In genomic region chr2:70444141-70444540, GRCm38 (mm10) we compare ENCODE assay signal across 10 mouse cellular contexts. TPM values are rescaled to one million over a fixed set of nuclear protein-coding genes. Genes with fewer than 3 reads are reported as not detected.
DNase-seq lines count a peak whose midpoint lies in the region; ATAC-seq and TF ChIP-seq lines count a peak whose summit lies in the region.
"Had no signal": no experiment of that assay in that cellular context is flagged by ENCODE, and none has a peak within 500 bp of the region (broad histone marks: within the 10 kb centered on the region; RNA-seq: fewer than 3 reads in every experiment).

No protein-coding gene starts in this region.

- no peaks in the 10 kb centered on the region for H3K9me3 ChIP-seq in embryonic facial prominence, embryonic 10.5 days
- H3K9me3 ChIP-seq in hindbrain, embryonic 16.5 days (ENCODE audit: control insufficient read depth, low read length), result no peaks in the 10 kb centered on the region

- H3K4me2 ChIP-seq in hindbrain, embryonic 16.5 days (ENCODE audit: low read length), result peak overlapping the region; percentile 36

- peak; percentile 7 for DNase-seq in right cerebral cortex, postnatal 4 days
- DNase-seq in right cerebral cortex, postnatal 25 days, result no peak
- peak; percentile 32 for DNase-seq in embryonic facial prominence, embryonic 10.5 days (ENCODE audit: low spot score)
- peak; percentile 13 for DNase-seq in retina, embryonic 14.5 days (ENCODE audit: low spot score)
- DNase-seq in left cerebral cortex, adult 2 months (ENCODE audit: extremely low spot score in 1 of 2, low spot score in 2 of 2), result no peak
- DNase-seq in left cerebral cortex, adult 11 months (ENCODE audit: low spot score), result no peak
- DNase-seq in thymus, postnatal 25 days, result no peak
- DNase-seq: lung, postnatal 4 days had no signal

- ATAC-seq in hindbrain, embryonic 16.5 days, result peak; percentile 58; the same call in 1 of the 2 replicates

- no peak for TF ChIP-seq CTCF in left cerebral cortex, adult 2 months (IDR thresholded peaks at IDR 0.05)

- H3K4me3 ChIP-seq in embryonic facial prominence, embryonic 10.5 days, result peak overlapping the region; percentile 37; the same call in 1 of the 2 replicates
- H3K4me3 ChIP-seq in hindbrain, embryonic 16.5 days (ENCODE audit: low read length), result no peak overlapping the region
- H3K4me3 ChIP-seq in left cerebral cortex, adult 2 months, result no peak overlapping the region

- H3K4me1 ChIP-seq in embryonic facial prominence, embryonic 10.5 days, result peaks cover 28% of the 10 kb centered on the region
- H3K4me1 ChIP-seq in hindbrain, embryonic 16.5 days (ENCODE audit: control insufficient read depth, insufficient read depth, low read depth, low read length), result peaks cover 8% of the 10 kb centered on the region

- intact Hi-C loops in left cerebral cortex, adult 2 months (cut with DNase I), result loop anchor here (10.0 kb wide), 1 partner anchor 1101 kb away; the partner anchor contains the start of gene Dlx2

- H3K27me3 ChIP-seq in embryonic facial prominence, embryonic 10.5 days (replicated peaks; ENCODE audit: low read depth, poor library complexity, severe bottlenecking), result peaks cover 4% of the 10 kb centered on the region
- H3K27me3 ChIP-seq in hindbrain, embryonic 16.5 days (replicated peaks; ENCODE audit: control insufficient read depth, insufficient read depth, low read length), result no peaks in the 10 kb centered on the region

- WGBS in embryonic facial prominence, embryonic 10.5 days, result 12% methylated on average over 7 of the region's 7 CpGs
- WGBS in hindbrain, embryonic 16.5 days, result 5% methylated on average over 7 of the region's 7 CpGs

- no peak overlapping the region for H3K27ac ChIP-seq in embryonic facial prominence, embryonic 10.5 days (replicated peaks)
- H3K27ac ChIP-seq in hindbrain, embryonic 16.5 days (ENCODE audit: low read depth, low read length), result no peak overlapping the region; the same call in 1 of the 2 replicates
- no peak overlapping the region for H3K27ac ChIP-seq in left cerebral cortex, adult 2 months

- no peak overlapping the region for H3K9ac ChIP-seq in hindbrain, embryonic 16.5 days (ENCODE audit: low read depth, low read length)

- no peaks in the 10 kb centered on the region for H3K36me3 ChIP-seq in embryonic facial prominence, embryonic 10.5 days (replicated peaks)
- no peaks in the 10 kb centered on the region for H3K36me3 ChIP-seq in hindbrain, embryonic 16.5 days (ENCODE audit: control insufficient read depth, insufficient read depth, low read length)

RNA-seq across cellular contexts. Expression of gene Sp5, which starts 30.6 kb away (rescaled TPM):
- polyA plus RNA-seq in embryonic facial prominence, embryonic 10.5 days (2016; fragmentation: Nextera tagmentation; extraction: Ambion mirVana), result 1.4 and 2.1 TPM in 2 replicates
- 7.1 and 9.2 TPM in 2 replicates for polyA plus RNA-seq in hindbrain, embryonic 16.5 days (2015; fragmentation: Nextera tagmentation; extraction: Ambion mirVana)
- under 1 TPM; 0.16 to 0.63 TPM for total RNA-seq in left cerebral cortex, adult 2 months (2021)
- total RNA-seq: MEL had no signal

Comparison
In these comparisons a context has a peak if more than half of its experiments do, and no peak if none do; other contexts are left out.
1. DNase-seq: peak in right cerebral cortex, postnatal 4 days (single experiment), embryonic facial prominence, embryonic 10.5 days (single experiment) and retina, embryonic 14.5 days (single experiment); none in right cerebral cortex, postnatal 25 days (single experiment), left cerebral cortex, adult 2 months (0 of 2), left cerebral cortex, adult 11 months (single experiment) and thymus, postnatal 25 days (single experiment).